Mouse (Mus musculus) small intestine, adult 2 months (tissue): Measurements from ENCODE around the gene Asna1.

Experiments
- CTCF ChIP-seq: fragments of 200-500 bp; IDR thresholded peaks from 2 replicates; pipeline ENCODE4 v1.5.1; 2012; ENCODE audit warnings: low read depth, mild to moderate bottlenecking, control low read depth, inconsistent platforms, low read length, moderate library complexity, mixed read lengths; ENCODE audit not compliant: insufficient replicate concordance, insufficient read length; ENCODE audit errors: extremely low read depth
- POLR2A ChIP-seq: fragments of 200-500 bp; IDR thresholded peaks from 2 replicates; pipeline ENCODE4 v1.6.1; 2012; ENCODE audit warnings: low read depth, mild to moderate bottlenecking, control low read depth, inconsistent platforms, low read length, moderate library complexity

DNA sequence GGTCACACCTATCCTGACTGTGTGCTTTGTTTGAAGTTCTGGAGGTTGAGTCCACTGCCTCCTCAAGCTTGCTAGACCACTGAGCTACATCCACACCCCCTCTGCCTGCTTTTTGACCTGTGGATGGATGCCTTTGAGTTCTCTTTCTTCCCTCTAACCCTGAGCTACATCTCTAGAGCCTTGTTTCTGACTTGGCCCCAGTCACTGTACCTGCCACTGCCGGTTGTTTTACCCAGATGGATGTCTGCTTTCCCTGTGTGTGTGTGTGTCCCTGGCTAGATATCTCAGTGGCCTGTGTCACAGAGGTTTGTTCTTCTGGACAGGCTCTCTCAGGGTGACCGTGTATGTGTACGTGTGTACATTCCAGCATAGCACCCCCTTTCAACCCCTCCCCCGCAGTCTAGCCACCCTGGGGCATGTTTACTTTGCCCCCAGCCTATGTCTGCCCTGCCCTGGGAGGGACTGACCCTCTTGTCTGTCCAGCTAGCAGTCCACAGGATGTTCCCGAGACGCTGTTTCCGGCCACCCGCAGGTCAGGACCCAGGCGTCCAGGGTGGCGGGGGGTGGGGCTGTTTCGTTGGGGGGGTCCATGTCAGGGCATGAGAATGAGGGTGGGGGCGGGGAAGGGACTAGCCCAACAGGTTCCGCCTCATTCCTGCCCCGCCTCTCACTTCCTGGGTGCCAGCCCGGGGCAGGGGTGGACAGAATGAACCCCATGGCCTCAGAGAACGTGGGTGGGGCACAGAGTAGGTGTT, 40.6 kb downstream of the Asna1 start:
- TF ChIP-seq CTCF (no peak), POLR2A (no peak)
